Mouse (Mus musculus) kidney, postnatal 36 days (tissue): ENCODE results near the gene Aldh1b1.
A peak's percentile ranks its signal among the peaks of the same experiment; 100 is the strongest.

Experiments used
- DNase-seq, 2 experiments: peaks; one replicate each; pipeline ENCODE4 v3.0.0; 2021 to 2022; ENCODE audit warnings: mixed read lengths in 2 of 2

Gene Aldh1b1

DNA sequence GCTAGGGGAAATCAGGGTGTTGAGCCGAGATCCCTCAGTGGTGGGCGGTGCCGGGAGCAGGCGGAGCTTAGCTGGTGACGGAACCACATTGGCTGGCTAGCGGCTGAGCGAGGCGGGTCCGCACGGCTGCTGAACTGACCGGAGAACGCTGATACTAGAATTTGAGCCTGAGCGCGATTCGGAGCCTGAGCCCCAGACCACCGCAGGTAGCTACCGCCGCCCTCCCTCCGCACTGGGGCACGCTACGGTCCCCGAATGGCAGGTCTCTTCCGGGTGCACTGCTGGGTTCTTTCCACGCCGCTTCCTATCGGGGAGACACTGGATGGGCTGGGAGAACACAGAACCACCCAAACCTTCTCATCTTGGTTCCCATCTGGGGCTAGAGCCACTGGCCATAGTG, at the start of gene Aldh1b1:
TSS of gene Aldh1b1 (plus strand) at position 59 of the 400 bp plus-strand sequence.
- peak; percentile 77 to 85 for DNase-seq

DNA sequence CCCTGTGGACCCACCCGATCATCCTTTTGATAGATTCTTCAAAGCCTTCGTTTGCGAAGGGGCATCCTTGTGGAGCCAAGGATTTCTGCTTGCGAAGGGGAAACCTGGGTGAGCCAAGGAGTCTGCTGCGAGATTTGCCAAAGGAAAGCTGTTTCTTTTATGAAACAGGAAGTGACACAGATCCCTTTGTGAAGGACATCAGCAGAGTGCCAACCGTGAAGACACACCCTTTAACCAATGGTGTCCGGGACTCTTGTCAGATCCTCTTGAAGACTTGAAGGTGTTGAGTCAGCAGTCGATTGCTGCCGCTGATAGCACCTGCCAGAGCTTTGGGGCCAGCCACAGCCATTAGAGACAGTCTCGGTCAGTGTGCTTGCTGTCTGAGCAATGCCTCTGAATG, 49.4 kb upstream of the Aldh1b1 start:
- DNase-seq = no peak

DNA sequence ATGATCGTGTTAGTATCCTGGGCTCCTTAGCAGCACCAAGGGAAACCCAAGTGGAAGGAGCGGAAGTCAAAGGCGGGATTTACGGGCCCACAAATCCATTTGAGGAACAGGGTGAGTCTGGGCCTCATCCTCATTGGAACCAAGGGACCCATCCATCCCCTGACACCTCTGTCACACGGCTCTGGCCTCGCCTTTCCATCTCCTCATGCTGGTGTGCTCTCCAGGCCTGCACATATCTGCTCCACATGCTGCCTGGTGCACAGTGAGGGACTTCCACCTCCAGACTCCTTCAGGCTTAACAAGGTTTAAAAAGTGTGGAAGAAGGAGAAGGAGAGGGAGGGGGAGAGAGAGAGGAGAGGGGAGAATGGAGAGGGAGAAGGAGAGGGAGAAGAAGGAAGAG, 48.3 kb upstream of the Aldh1b1 start:
- no peak for DNase-seq

DNA sequence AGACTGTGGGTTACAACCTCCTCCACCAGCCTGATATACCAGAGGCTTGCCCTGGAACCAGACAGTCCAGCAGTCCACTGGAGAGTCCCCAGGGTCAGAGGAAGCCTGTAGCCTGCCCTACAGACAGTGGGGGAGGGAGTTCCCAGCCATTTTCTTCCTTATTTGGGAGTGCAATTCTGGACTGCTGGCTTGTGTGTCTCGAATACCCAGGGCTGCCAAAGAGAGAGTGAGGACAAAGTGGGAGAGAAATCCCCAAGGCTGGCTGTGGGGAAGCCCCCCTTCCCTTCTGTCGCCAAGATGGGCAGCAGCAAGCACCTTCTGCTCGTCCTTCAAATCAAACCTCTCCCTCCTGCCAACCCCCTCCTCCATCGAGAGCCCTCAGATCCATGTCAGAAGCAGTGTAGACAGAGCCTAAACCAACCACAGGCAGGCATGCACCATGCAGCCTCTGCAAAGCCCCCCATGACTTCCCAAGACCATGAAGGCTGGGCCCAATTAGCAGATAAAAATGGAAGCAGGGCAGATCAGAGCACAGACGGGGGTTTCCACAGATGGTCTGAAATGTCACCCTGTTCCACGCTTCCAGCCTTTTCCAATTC, 45.5 kb upstream of the Aldh1b1 start:
- DNase-seq = no peak

DNA sequence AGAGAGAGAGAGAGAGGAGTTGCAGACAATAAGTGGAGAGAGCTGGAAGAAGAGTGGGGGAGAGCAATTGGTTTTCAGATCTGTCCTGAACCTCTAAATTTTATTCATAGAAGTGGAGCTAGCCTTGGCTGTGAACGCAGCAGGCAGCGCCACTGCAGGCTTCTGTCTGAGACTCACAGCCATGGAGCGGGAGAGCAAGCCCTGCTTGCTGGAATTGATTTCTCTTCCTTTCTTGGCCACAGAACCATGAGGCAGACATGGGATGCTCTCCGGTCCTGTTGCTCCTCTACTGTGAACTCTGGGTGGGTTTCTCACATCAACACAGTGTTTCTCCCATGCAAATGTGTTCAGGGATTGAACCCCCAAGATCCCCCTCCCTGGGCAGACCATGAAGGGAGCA, 44.7 kb upstream of the Aldh1b1 start:
- no peak for DNase-seq

DNA sequence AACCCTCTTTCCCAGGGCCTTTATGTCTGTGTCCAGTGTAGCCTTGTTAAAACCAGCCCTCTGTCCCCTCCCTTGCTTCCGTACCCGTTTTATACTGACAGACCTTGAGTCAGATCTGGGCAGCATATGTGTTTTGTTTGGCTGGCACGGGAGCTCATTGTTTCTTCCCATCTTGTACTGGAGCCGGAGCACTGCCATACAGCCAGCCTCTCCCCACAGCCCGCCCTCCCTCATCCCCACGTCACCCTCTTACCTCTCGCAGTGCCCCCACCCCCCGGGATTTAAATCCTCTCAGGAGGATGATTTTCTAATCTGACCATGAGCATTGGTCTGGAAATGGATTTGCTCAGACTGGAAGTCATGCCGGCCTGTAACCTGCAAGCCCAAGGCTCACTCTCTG, 43.7 kb upstream of the Aldh1b1 start:
- DNase-seq = no peak

DNA sequence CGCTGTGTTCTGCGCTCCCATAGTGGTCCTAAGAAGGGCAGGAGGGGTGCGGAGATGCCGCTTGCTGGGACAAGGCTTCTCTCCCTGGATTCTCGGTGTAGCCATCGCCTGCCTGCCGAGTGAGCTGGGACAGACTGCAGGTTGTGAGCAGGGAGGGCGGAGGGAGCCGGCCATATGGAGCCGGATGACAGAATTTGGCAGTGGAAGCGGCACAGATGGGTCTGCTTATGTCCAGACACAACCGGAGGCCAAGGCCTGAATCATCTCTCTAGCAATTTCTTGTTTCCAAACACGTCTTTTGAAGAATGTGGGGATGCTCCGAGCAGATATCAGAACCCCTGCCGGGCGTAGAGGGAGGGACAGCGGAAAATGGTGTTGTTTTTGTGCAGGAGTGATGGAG, 42.9 kb upstream of the Aldh1b1 start:
- DNase-seq = no peak

DNA sequence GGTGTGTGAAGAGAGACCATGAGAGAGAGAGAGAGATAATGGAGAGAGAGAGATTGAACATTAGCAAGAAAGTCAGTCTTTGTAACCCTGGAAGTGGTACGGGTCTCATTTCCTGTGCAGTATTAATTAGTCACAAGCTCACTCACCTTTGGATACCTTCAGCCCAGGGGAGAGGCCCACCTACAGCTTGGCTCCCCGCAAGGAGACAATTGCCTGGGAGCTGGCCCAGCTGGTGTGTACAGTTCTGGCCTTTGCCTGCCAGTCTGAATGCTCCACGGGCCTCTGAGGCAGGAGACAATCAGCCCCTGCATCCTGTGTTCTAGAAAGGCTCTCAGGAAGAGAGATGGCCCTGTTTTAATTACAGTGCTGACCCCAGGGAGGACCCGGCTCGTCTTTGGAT, 40.9 kb upstream of the Aldh1b1 start:
- no peak for DNase-seq

DNA sequence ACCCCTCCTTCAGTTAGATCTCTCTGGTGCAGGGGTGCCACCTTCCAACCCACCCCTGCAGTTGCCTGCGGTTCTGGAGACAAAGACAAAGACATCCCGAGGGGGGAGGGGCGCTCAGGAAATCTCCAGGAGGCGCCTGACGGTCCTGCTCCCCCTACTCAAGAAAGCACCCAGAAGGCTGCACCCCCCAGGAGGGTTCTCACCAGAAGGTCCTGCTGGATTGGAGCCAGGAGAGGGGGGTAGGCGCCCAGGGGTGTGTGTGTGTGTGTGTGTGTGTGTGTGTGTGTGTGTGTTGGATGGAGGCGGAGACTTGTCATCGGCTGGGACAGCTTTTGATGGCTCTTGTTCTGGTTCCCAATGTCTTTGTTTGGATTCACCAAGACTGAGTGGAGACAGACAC, 39.4 kb upstream of the Aldh1b1 start:
- DNase-seq = no peak

DNA sequence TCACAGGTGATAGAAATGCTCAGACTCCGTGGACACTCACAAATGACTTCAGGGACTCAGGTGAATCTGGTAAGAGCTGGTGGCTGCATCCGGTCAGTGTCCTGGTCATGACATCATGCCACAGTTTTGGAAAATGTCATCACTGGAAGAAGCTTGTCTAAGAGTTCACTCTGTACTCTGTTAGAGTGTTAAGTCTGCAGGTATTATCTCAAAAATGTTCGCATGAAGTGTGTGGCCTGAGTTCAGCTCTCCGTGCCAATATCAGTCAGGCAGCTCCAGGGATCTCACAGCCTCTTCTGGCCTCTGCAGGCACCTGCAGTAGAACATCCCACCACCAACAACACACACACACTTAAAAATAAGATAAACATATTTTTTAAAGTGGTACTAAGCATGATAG, 36.2 kb upstream of the Aldh1b1 start:
- DNase-seq = no peak

DNA sequence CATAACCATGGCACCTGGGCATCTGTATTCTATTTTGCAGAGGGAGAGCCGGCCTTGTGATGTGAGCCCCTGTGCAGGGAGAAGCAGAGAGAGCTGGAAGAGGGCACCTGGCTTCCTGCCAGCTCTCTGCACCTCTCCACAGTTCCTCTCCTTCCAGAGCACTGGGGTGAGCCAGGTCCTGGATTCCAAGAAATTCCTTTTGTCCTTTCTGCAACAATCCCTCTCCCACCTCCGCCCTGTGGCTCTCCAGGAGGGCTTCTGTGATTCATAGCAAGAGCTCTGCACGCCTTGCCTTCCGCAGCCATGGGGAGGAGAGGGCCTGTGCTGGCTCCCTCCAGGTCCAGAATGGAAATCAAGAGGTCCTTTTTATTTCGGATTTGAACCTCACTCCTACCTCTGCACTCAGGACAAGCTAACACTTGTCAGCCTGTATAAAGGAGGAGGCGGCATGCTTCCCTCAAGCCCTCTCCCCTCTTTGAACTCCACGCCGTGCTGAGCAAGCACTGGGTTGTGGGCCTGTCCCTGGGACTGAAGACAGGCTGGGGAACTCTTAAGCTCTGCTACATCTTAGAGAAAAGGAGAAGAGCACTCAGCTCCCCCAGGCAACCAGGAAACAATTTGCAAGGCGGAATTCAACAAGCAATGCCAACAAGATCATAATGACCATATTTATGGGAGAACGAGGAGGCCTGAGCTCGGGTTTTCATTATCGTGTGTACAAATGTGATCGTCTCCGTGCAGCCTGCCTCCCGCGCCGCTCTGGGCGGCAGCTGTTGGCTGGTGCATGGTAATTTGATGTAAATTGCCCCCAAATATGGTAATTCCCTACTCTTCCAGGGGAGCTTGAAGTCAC, 35.3 kb upstream of the Aldh1b1 start:
- DNase-seq = peak in 1 of 2 experiments; percentile 32

DNA sequence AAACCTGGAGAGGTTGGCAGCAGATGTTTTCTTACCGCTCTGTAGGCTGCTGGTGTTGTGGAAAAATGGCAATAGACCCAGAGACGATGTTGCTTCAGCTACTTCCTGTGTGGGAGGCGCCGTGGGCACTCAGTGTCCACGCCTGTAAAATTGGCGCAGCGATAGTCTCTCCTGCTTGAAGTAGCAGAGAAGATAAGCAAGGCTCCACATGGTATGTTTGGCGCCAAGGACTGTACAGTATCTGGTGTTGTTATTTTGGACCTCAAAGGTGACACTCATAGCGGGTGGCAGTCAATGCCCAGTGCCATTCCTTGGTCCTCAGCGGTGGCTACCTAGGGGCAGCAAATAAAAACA, 34.7 kb upstream of the Aldh1b1 start:
- no peak for DNase-seq

DNA sequence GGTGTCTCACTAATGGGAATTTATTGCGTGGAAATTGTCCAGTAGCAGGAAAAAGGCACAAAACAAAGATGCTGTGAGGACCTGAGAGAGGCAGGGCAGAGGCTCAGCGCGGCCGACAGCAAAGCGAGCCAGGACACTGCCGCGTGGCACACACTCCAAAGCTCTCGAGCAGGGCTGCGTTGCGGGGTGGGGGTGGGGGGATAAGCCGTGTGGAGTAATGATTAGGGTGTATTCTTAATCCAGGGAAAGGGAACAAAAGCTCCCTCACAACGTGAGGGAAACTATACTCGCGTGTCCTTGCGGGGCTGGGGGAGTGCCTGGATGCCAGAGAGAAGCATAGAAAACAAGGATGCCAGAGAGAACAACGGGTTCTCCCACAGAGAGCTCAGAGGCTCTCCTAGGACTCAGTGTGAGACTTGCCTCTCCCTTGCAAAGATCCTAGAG, 33.7 kb upstream of the Aldh1b1 start:
- DNase-seq = no peak

DNA sequence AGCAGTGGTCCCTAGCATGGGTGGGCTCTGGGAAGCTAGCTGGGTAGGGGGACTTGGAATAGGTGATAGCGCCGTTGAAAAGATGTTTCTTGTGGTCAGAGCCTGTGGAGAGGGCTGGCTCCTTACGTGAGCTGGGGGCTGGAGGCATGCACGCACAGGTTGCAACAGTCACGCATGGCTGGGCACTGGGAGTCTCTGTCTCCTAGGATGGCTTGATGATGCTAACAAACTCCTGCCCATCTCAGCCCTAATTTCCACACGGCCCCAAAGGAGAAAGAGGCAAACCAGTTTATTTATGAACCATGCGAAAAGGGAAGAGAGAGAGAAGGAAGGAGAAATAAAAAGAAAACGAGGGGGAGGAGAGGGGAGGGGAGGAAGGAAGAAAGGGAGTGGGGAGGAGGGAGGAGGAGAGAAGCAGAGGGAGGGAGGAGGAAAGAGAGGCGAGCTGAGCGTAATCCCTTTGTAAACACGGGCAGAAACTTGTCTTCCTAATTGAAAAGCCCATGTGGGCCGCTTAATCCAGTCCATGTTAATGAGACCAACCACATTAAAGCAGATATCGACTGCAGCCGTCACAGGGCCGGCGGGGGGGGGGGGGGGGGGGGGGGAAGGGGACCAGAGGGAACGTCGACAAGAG, 33.1 kb upstream of the Aldh1b1 start:
- no peak for DNase-seq

DNA sequence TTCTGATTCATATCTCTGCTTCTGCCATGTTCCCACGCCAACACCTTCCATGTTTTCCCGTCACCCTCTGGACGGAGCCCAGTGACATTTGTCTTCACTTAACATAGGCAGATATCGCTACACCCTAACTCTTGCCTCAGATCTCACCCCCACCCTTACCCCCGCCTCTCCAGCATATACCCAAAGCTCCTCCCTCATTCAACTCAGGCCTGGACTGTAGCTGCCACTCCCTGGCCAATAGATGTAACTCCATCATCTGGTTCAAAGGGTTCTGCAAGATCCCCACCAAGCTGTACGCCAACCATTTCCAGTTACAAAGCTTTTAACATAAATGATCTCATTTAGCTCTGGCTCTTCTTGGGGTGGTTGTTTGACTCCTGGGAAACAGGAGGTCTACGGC, 32.0 kb upstream of the Aldh1b1 start:
- DNase-seq = no peak

DNA sequence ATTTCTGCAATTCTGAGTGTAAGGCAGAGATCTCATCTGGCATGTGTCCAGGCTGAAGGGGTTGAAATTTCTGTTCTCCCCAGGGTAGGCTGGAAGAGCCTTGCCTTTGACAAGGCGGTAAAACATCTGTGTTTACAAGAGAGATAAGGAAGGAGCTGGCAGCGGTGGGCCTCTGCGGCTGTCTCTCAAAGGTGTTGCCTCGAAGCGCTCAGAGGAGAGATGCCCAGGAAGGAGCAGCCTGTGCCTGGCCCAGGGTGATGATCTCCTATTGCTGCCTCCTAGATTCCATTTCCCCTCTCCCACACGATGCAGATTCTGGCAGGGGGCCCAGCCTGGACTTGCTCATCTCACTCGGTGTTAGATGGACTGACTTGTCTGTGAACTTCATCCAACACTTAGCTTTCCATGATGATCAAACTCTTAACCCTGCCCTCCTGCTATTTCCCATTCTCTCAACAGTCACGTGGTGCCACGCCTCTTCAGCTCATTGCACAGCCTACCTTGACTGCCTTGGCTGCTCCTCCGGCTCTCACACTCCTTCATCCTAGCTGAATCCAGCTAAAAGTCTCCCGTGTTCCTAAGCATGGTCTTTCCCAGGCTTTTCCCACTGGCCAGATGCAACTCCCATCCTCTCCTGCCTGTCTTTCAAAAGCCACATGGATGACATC, 30.8 kb upstream of the Aldh1b1 start:
- no peak for DNase-seq

DNA sequence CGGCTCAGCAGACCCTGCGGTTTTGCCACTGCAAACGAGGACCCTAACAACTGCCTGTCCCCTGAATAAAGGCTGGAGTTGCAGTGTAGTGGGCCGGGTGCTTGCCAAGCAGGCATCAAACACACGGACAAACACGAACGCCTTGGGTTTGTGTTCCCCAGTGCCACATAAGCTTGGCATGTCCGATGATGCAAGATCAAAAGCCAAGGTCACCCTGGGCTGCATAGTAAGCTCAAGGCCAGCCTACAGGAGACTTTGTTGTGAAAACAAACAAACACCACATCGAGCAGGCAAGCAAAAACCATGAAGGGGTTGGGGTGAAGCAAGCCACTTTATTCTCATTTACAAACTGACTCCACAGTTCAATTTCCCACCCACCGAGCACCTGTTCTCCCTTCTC, 29.7 kb upstream of the Aldh1b1 start:
- DNase-seq = no peak

DNA sequence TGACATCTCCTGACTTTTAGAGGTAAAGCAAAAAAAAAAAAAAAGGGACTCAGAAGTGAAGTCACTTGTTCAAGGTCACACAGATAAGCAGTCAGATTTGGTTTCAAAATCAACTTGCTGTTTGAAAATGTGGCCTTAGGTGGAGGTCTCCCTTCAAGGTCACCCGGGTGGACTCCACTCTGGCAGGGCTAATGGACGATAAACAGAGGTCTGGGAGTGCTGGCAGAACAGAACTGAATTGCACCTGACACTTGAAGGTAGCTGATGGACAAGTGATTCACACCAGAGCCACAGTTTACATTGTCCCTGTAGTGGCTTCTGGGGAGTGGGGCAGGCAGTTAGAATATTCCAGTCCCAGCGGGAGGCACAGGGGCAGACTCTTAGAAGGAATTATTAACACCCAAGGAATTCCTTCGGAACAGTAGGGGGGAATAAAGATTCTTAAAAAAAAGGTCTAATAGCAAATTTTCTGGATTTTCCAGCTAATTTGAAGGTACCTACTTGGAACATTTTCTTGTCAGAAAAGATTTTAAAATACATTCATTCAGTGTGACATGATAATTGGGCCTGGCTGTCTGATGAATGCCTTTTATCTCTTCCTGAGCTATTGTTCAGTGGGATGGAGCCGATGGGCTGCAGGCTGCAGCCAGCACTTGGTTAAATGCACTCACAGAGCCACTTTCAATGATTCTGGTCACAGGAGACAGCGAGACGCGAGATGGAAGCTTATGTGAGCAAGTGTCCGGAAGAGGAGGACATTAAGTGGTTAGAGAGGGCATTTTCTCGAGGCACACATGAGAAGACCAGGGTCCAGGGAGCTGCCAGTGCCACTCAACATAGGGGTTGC, 28.8 kb upstream of the Aldh1b1 start:
- DNase-seq = no peak

DNA sequence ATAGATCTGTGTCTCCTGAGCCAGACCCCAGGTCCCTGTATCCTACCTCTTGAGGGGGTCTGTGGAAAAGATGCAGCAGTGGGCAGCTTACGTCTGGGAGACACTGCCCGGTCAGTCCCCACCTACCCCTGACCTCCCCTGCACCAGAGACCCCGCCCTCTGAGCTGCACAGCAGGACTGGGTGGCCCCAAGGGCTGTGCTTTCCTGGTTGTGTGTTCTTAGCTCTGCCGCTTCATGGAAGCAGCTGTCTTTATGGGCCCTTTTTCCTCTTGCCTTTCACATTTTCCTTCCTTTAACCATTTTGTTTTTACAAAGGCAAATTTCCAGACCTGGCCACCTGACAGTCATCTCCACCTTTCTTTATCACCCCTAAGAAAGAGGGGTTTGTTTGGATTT, 28.2 kb upstream of the Aldh1b1 start:
- DNase-seq = no peak

DNA sequence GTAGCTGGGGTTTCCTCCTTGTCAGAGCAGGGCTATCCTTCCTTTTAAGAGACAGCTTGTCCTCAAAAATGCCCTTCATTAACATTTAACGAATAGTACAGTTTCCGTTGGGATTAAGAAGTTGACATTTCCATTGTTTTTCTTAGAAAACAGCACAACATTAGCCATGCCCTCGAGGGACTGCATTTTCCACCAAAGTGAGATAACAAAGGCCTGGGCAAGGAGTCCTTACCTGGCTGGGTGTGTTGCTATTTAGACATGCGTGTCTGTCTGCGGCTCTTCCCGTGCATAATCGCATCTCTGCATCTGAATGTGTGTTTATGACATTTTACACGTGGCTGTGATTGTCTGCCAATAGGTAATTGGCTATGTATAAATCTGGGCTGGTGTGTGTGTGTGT, 27.6 kb upstream of the Aldh1b1 start:
- no peak for DNase-seq

DNA sequence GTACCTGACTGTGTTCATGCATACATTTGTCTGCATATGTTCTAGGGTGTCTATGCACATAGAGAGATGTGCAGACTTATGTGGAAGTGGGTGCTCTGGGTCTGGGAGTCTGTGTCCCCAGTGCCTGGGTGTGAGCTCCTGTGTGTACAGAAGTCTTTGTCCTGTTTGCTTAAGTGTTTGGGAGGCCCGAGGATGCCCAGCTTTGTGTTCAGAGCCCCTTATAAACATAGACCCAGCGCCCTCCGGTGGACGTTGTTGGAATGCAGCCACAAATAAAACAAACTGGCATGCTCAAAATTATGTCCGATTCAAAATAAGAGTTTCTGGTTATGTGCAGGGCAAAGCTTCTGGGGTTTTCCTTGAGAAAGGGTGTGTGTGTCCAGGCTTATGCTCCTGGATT, 27.2 kb upstream of the Aldh1b1 start:
- DNase-seq = peak; percentile 23 to 70

DNA sequence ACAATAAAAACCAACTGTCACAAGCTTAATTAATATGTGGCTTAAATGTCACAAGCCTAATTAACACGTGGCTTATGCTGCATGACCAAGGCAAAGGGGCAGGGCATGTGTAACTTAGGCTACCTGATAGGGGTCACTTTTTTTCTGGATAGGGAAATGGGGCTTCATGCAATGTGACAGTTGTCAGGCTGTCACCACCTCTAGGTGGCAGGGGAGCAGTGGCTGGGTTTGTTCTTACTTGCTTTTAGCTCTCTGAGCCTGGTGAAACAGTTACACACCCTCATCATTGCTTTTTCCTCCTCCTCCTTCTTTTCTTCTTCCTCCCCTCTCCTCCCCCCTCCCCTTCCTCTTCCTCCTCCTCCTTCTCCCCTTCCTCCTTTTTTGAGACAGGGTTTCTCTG, 15.2 kb upstream of the Aldh1b1 start:
- DNase-seq = no peak

DNA sequence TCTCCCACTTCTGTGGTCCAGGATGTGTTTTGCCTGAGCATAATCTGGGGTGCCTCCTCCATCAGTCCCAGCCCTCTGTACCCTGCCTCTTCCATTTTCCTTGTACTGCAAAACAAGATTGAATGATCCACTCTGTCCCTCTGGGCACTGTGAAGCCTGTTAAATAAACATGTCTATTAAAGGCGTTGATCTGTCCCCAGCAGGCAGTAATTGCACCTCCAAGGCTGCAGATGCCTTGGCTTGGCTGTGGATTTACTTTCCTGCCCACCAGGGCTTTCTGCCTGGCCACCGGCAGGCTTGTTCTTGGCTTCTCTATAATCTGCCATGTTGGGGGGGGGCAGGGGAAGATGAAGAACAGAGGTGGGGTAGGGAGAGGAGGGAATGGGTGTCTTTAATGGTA, 12.9 kb upstream of the Aldh1b1 start:
- DNase-seq = no peak
